Mouse (Mus musculus): ENCODE data around the gene Calm1. TPM values are rescaled to one million over a fixed set of nuclear protein-coding genes. Genes with fewer than 3 reads are reported as not detected.

Calm1 gene
- total and polyA plus RNA-seq, 2 experiments from 2014 or later = 1,416 to 4,078 TPM

- H3K9me3 ChIP-seq (ENCODE audit: low read length) = no peaks in the 10 kb centered on the region
- WGBS = 87% methylated on average over 4 of the region's 4 CpGs
These were observed 20.8 kb downstream of the Calm1 start for GRCm38 (mm10) chr12:100220012-100220411.

GRCm38 (mm10) chr12:100221608-100222321 lies 22.5 kb downstream of the Calm1 start:
- peak; percentile 84 for ATAC-seq
- peak overlapping the region; percentile 71 for H3K27ac ChIP-seq
- DNase-seq (ENCODE audit: low spot score) = peak; percentile 73
- TF ChIP-seq CTCF (IDR thresholded peaks at IDR 0.05; ENCODE audit: low read depth) = peak; percentile 18; the same call in 1 of the 2 replicates
- no peaks in the 10 kb centered on the region for H3K9me3 ChIP-seq (ENCODE audit: low read length)
- H3K9ac ChIP-seq (replicated peaks; ENCODE audit: low read length) = 0 out of 2 replicates have a peak overlapping the region, but pooled peaks have one; percentile 5
- peak overlapping the region; percentile 33 for H3K4me2 ChIP-seq (ENCODE audit: low read depth, low read length)
- no peaks in the 10 kb centered on the region for H3K27me3 ChIP-seq (ENCODE audit: insufficient read depth, low read length)
- 20% methylated on average over 11 of the region's 11 CpGs for WGBS
- no peaks in the 10 kb centered on the region for H3K36me3 ChIP-seq (ENCODE audit: insufficient read depth, low read length)
- H3K4me1 ChIP-seq (ENCODE audit: insufficient read depth, low read length) = peaks cover 21% of the 10 kb centered on the region
- no peak overlapping the region for H3K4me3 ChIP-seq (ENCODE audit: low read length)

More at GRCm38 (mm10) chr12:100220012-100220411, 20.8 kb downstream of the Calm1 start:
- no peak for ATAC-seq
- Histone ChIP-seq H3K9ac (replicated peaks; ENCODE audit: low read length) (no peak overlapping the region), H3K36me3 (ENCODE audit: insufficient read depth, low read length) (no peaks in the 10 kb centered on the region), H3K4me3 (ENCODE audit: low read length) (no peak overlapping the region), H3K27me3 (ENCODE audit: insufficient read depth, low read length) (no peaks in the 10 kb centered on the region), H3K27ac (no peak overlapping the region), H3K4me2 (ENCODE audit: low read depth, low read length) (no peak overlapping the region), H3K4me1 (ENCODE audit: insufficient read depth, low read length) (peaks cover 15% of the 10 kb centered on the region)
- no peak for TF ChIP-seq CTCF (IDR thresholded peaks at IDR 0.05; ENCODE audit: low read depth)
- no peak for DNase-seq (ENCODE audit: low spot score)

GRCm38 (mm10) chr12:100222322-100222993 lies 23.2 kb downstream of the Calm1 start:
- Histone ChIP-seq H3K27ac (peak overlapping the region; percentile 71), H3K27me3 (ENCODE audit: insufficient read depth, low read length) (no peaks in the 10 kb centered on the region), H3K4me2 (ENCODE audit: low read depth, low read length) (peak overlapping the region; percentile 33), H3K36me3 (ENCODE audit: insufficient read depth, low read length) (no peaks in the 10 kb centered on the region), H3K4me1 (ENCODE audit: insufficient read depth, low read length) (peaks cover 21% of the 10 kb centered on the region), H3K9me3 (ENCODE audit: low read length) (no peaks in the 10 kb centered on the region), H3K4me3 (ENCODE audit: low read length) (no peak overlapping the region), H3K9ac (replicated peaks; ENCODE audit: low read length) (no peak overlapping the region)
- ATAC-seq (peak; percentile 39; the same call in 1 of the 2 replicates), DNase-seq (ENCODE audit: low spot score) (no peak)
- WGBS = 72% methylated on average over 13 of the region's 13 CpGs
- TF ChIP-seq CTCF (IDR thresholded peaks at IDR 0.05; ENCODE audit: low read depth) = no peak

GRCm38 (mm10) chr12:100223531-100223930 lies 24.3 kb downstream of the Calm1 start:
- no peak for ATAC-seq

GRCm38 (mm10) chr12:100225196-100225595 lies 26.0 kb downstream of the Calm1 start:
- Histone ChIP-seq H3K9me3 (ENCODE audit: low read length) (no peaks in the 10 kb centered on the region), H3K36me3 (ENCODE audit: insufficient read depth, low read length) (no peaks in the 10 kb centered on the region), H3K4me1 (ENCODE audit: insufficient read depth, low read length) (peaks cover 21% of the 10 kb centered on the region), H3K4me2 (ENCODE audit: low read depth, low read length) (no peak overlapping the region), H3K9ac (replicated peaks; ENCODE audit: low read length) (no peak overlapping the region), H3K27me3 (ENCODE audit: insufficient read depth, low read length) (no peaks in the 10 kb centered on the region), H3K27ac (no peak overlapping the region), H3K4me3 (ENCODE audit: low read length) (no peak overlapping the region)
- 91% methylated on average over 4 of the region's 4 CpGs for WGBS
- ATAC-seq (no peak), DNase-seq (ENCODE audit: low spot score) (no peak)
- no peak for TF ChIP-seq CTCF (IDR thresholded peaks at IDR 0.05; ENCODE audit: low read depth)

More at GRCm38 (mm10) chr12:100223531-100223930, 24.3 kb downstream of the Calm1 start:
- 66% methylated on average over 8 of the region's 8 CpGs for WGBS
- DNase-seq (ENCODE audit: low spot score) = no peak
- Histone ChIP-seq H3K36me3 (ENCODE audit: insufficient read depth, low read length) (no peaks in the 10 kb centered on the region), H3K27me3 (ENCODE audit: insufficient read depth, low read length) (no peaks in the 10 kb centered on the region), H3K4me2 (ENCODE audit: low read depth, low read length) (no peak overlapping the region), H3K9me3 (ENCODE audit: low read length) (no peaks in the 10 kb centered on the region), H3K4me3 (ENCODE audit: low read length) (no peak overlapping the region), H3K27ac (peak overlapping the region; percentile 71; the same call in 1 of the 2 replicates), H3K4me1 (ENCODE audit: insufficient read depth, low read length) (peaks cover 21% of the 10 kb centered on the region), H3K9ac (replicated peaks; ENCODE audit: low read length) (no peak overlapping the region)
- TF ChIP-seq CTCF (IDR thresholded peaks at IDR 0.05; ENCODE audit: low read depth) = no peak

GRCm38 (mm10) chr12:100226073-100226472 lies 26.8 kb downstream of the Calm1 start:
- H3K27ac ChIP-seq = no peak overlapping the region

More at GRCm38 (mm10) chr12:100226073-100226472, 26.8 kb downstream of the Calm1 start:
- WGBS = 61% methylated on average over 5 of the region's 5 CpGs
- H3K4me1 ChIP-seq (ENCODE audit: insufficient read depth, low read length) = peaks cover 21% of the 10 kb centered on the region
- no peaks in the 10 kb centered on the region for H3K27me3 ChIP-seq (ENCODE audit: insufficient read depth, low read length)
- H3K4me2 ChIP-seq (ENCODE audit: low read depth, low read length) = no peak overlapping the region
- ATAC-seq (no peak), DNase-seq (ENCODE audit: low spot score) (no peak)
- H3K9ac ChIP-seq (replicated peaks; ENCODE audit: low read length) = no peak overlapping the region
- no peak for TF ChIP-seq CTCF (IDR thresholded peaks at IDR 0.05; ENCODE audit: low read depth)
- H3K9me3 ChIP-seq (ENCODE audit: low read length) = no peaks in the 10 kb centered on the region
- no peak overlapping the region for H3K4me3 ChIP-seq (ENCODE audit: low read length)
- H3K36me3 ChIP-seq (ENCODE audit: insufficient read depth, low read length) = no peaks in the 10 kb centered on the region

All from hindbrain, postnatal 0 days (tissue).